Mouse (Mus musculus) kidney, adult 2 months (tissue): ENCODE data around the gene Men1.

ENCODE experiments used
- CTCF ChIP-seq: fragments of 200-500 bp; conservative IDR thresholded peaks from 2 replicates; pipeline ENCODE4 v1.5.1; 2011; ENCODE audit warnings: low read depth, mild to moderate bottlenecking, control low read depth, low read length, moderate library complexity, mixed read lengths; ENCODE audit not compliant: insufficient read depth, insufficient read length
- POLR2A ChIP-seq: fragments of 200-500 bp; IDR thresholded peaks from one replicate; pipeline ENCODE4 v1.6.1; 2011; ENCODE audit warnings: low read depth, low read length, control low read depth

DNA sequence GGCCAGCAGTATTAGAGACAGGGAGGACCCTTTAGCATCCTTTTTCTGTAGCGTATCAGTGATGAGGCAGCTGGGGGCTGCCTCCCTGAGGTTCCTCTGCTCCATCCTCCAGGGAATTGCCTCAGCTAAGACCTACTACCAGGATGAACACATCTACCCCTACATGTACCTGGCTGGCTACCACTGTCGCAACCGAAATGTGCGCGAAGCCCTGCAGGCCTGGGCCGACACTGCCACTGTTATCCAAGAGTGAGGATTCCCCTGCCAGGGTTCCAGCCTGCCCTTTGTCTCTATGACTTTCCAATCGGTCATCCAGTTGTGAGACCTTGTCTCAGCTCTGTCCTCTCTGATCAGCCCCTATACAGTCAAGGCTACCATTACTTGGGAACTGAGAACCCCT, 3.4 kb downstream of the Men1 start:
- no peak for TF ChIP-seq CTCF
- no peak for TF ChIP-seq POLR2A
